Mouse (Mus musculus): ENCODE measurements around the gene Bglap. TPM values are rescaled to one million over a fixed set of nuclear protein-coding genes. Genes with fewer than 3 reads are reported as not detected.
"Not testable (repeated sequence)": the region's sequence is repeated elsewhere in the genome, so short reads cannot be mapped to it uniquely, and the experiment has no call there.

Gene Bglap
- polyA plus RNA-seq, 2 experiments: not detected

DNA sequence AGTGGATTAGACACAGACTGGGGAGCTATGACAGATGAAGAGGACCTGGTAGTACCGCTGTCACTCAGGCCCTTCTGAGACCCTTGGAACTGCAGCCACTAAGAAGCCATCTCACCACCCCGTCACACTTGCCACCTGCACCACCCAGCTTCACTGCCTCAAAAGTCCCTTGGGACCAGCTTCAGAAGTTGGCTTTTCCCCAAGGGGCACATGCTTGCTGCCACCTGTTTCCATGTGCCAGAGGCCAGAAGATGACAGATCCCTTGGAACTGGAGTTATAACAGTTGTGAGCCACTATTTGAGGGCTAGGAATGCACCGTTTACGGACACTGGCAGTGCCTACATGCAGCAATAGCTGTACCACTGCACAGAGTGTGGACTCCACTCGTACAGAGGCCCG lies 11.0 kb upstream of the Bglap start:
- no peak overlapping the region for H3K4me2 ChIP-seq (ENCODE audit: low read depth)
- H3K27me3 ChIP-seq (ENCODE audit: control insufficient read depth, insufficient read depth, low read length): no peaks in the 10 kb centered on the region
- H3K9ac ChIP-seq (replicated peaks): no peak overlapping the region
- no peaks in the 10 kb centered on the region for H3K9me3 ChIP-seq (ENCODE audit: control insufficient read depth, low read length)
- H3K4me1 ChIP-seq (replicated peaks; ENCODE audit: control insufficient read depth in 2 of 2, insufficient read depth in 2 of 2, low read length in 1 of 2): no peaks in the 10 kb centered on the region
- no peak overlapping the region for H3K4me3 ChIP-seq (ENCODE audit: insufficient read depth in 1 of 2, low read depth in 2 of 2, low read length in 2 of 2)
- ATAC-seq (ENCODE audit: insufficient read depth) (no peak), DNase-seq (ENCODE audit: low read depth in 3 of 3, low spot score in 3 of 3) (no peak)
- H3K36me3 ChIP-seq (replicated peaks; ENCODE audit: control insufficient read depth, insufficient read depth, low read depth): peaks cover 7% of the 10 kb centered on the region
- WGBS (ENCODE audit: insufficient replicate concordance): 88% methylated on average over 6 of the region's 6 CpGs
- H3K27ac ChIP-seq: no peak overlapping the region
- TF ChIP-seq EP300 (IDR thresholded peaks at IDR 0.05; ENCODE audit: low read depth) (no peak), CTCF (IDR thresholded peaks at IDR 0.05; ENCODE audit: low read depth) (no peak)

DNA sequence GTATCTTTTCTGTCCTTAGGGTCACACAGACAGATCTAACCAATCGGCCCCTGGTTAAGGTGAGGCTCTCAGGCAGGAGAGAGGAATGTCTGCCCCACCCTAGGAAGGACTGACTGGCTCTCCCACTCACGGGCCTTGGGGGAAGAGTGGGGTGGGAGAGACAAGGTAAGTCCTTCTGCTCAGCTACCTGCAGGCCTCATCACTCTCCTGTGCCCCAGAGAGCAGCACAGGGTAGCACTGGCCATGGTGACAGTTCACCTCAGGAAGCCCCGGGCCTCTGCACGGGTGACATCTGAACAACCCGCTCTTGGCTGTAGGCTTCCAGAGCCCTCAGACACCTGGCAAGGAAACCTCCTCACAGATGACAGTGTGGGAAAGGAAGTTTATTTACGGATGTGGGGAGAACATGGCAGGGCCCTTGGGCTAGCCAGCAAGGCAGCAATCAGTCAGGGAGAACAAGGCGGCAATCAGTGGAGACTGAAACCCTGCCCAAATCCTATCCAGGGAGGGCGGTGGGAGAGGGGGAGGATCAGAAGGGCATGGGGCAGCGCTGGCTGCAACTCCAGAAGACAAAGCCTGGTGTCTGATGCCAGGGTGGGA lies 9.6 kb upstream of the Bglap start:
- DNase-seq (ENCODE audit: low read depth in 3 of 3, low spot score in 3 of 3): no peak
- Histone ChIP-seq H3K4me3 (ENCODE audit: insufficient read depth in 1 of 2, low read depth in 2 of 2, low read length in 2 of 2) (no peak overlapping the region), H3K9ac (replicated peaks) (no peak overlapping the region), H3K27ac (no peak overlapping the region), H3K27me3 (ENCODE audit: control insufficient read depth, insufficient read depth, low read length) (no peaks in the 10 kb centered on the region), H3K9me3 (ENCODE audit: control insufficient read depth, low read length) (no peaks in the 10 kb centered on the region), H3K4me2 (ENCODE audit: low read depth) (no peak overlapping the region), H3K4me1 (replicated peaks; ENCODE audit: control insufficient read depth in 2 of 2, insufficient read depth in 2 of 2, low read length in 1 of 2) (no peaks in the 10 kb centered on the region), H3K36me3 (replicated peaks; ENCODE audit: control insufficient read depth, insufficient read depth, low read depth) (peaks cover 4% of the 10 kb centered on the region; the same call in 1 of the 2 replicates)
- no peak for ATAC-seq (ENCODE audit: insufficient read depth)
- TF ChIP-seq EP300 (IDR thresholded peaks at IDR 0.05; ENCODE audit: low read depth) (no peak), CTCF (IDR thresholded peaks at IDR 0.05; ENCODE audit: low read depth) (no peak)
- 86% methylated on average over 9 of the region's 9 CpGs for WGBS (ENCODE audit: insufficient replicate concordance)

DNA sequence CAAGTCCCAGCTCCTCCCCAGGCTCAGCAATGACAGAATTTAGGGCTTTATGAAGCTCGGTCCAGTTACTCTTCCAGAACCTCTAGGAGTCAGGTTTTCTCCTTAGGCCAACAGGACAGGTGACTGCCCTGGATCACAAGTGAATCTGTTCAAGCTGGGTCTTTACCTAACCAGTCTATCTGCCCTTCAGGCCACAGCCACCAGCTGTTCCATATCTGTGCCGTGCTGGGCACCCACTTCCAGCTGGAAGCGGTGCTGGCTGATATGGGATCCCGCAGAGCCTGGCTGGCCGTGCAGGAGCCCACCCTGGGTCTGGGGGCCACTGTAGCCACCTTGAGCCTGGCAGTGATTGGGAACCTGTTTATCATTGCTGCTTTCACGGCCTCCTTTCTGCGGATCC lies 1.9 kb downstream of the Bglap start:
- H3K9me3 ChIP-seq (ENCODE audit: control insufficient read depth, low read length); H3K4me1 ChIP-seq (replicated peaks; ENCODE audit: control insufficient read depth in 2 of 2, insufficient read depth in 2 of 2, low read length in 1 of 2); H3K36me3 ChIP-seq (replicated peaks; ENCODE audit: control insufficient read depth, insufficient read depth, low read depth); H3K4me2 ChIP-seq (ENCODE audit: low read depth); H3K27ac ChIP-seq; DNase-seq (ENCODE audit: low read depth in 3 of 3, low spot score in 3 of 3); H3K4me3 ChIP-seq (ENCODE audit: insufficient read depth in 1 of 2, low read depth in 2 of 2, low read length in 2 of 2); H3K9ac ChIP-seq (replicated peaks); H3K27me3 ChIP-seq (ENCODE audit: control insufficient read depth, insufficient read depth, low read length): not testable (repeated sequence)
- WGBS (ENCODE audit: insufficient replicate concordance): 14% methylated on average over 1 of the region's 7 CpGs
- 0 out of 2 replicates have a peak, but pooled peaks have one; percentile 6 for ATAC-seq (ENCODE audit: insufficient read depth)

DNA sequence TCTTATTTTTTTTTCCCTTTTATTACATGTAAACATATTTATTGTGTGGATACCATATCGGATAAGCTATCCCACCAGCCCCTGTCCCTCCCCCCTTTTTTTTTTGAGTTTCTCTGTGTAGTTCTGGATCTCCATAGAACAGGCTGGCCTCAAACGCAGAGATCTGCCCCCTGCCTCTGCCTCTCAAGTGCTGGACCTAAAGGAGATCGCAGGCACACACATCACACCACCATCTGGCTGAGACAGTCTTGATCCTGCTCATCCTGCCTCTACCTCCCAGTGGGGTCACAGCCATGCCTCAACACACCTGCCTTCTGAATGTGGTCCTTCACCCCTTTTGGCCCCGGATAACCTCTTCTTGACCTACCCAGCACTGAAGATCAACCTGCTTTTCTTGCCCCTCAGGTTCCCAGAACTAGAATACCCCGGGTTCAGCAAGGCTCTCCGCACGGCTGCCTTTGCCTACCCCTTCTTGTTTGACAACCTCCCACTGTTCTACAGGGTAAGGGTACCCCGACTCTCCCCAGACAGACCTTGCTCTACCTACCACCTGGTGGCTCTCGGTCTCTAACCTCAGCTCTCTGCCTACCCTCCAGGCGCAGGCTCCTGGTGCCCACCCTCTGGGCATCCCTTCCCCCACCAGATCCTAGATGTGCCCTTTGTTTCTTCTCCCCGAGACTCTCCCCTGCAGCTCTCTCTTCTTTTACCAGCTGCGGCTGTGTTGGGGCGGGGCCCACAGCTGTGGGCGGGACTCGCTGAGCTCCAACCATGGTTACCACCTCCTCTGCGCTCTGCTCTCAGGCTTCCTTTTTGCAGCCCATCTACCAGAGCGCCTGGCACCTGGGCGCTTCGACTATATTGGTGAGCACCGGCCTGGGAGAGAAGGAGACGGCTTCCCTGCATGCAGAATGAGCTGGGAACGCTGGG lies 2.6 kb downstream of the Bglap start:
- H3K27ac ChIP-seq; H3K9me3 ChIP-seq (ENCODE audit: control insufficient read depth, low read length); H3K4me1 ChIP-seq (replicated peaks; ENCODE audit: control insufficient read depth in 2 of 2, insufficient read depth in 2 of 2, low read length in 1 of 2); H3K36me3 ChIP-seq (replicated peaks; ENCODE audit: control insufficient read depth, insufficient read depth, low read depth); DNase-seq (ENCODE audit: low read depth in 3 of 3, low spot score in 3 of 3); H3K27me3 ChIP-seq (ENCODE audit: control insufficient read depth, insufficient read depth, low read length); H3K9ac ChIP-seq (replicated peaks); H3K4me3 ChIP-seq (ENCODE audit: insufficient read depth in 1 of 2, low read depth in 2 of 2, low read length in 2 of 2): not testable (repeated sequence)
- peak; percentile 66 for ATAC-seq (ENCODE audit: insufficient read depth)
- peak overlapping the region; percentile 29; the same call in 1 of the 2 replicates for H3K4me2 ChIP-seq (ENCODE audit: low read depth)
- WGBS (ENCODE audit: insufficient replicate concordance): 18% methylated on average over 17 of the region's 22 CpGs

DNA sequence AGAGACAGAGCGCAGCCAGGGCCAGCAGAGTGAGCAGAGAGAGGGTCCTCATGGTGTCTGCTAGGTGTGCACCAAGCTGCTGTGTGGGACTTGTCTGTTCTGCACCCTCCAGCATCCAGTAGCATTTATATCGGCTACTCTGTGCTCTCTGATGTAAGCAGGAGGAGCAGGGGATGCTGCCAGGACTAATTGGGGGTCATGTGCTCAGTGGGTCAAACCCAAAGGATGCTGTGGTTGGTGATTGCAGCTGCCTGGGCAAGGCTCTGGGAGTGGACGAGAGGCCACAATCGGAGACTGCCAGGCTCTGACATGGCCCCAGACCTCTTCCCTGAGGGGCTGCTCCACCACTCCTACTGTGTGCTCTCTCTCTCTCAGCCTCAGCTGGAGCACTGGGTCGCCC lies 5.7 kb downstream of the Bglap start, which contains the start of gene Bglap2:
Gene Bglap2, minus strand, starts transcription at position 101 of the 400 bp plus-strand sequence.
- H3K9me3 ChIP-seq (ENCODE audit: control insufficient read depth, low read length); H3K4me1 ChIP-seq (replicated peaks; ENCODE audit: control insufficient read depth in 2 of 2, insufficient read depth in 2 of 2, low read length in 1 of 2); H3K27ac ChIP-seq; H3K9ac ChIP-seq (replicated peaks); ATAC-seq (ENCODE audit: insufficient read depth); H3K4me3 ChIP-seq (ENCODE audit: insufficient read depth in 1 of 2, low read depth in 2 of 2, low read length in 2 of 2); H3K4me2 ChIP-seq (ENCODE audit: low read depth); DNase-seq (ENCODE audit: low read depth in 3 of 3, low spot score in 3 of 3); H3K36me3 ChIP-seq (replicated peaks; ENCODE audit: control insufficient read depth, insufficient read depth, low read depth); H3K27me3 ChIP-seq (ENCODE audit: control insufficient read depth, insufficient read depth, low read length): not testable (repeated sequence)
- WGBS (ENCODE audit: insufficient replicate concordance): 43% methylated on average over 4 of the region's 5 CpGs

DNA sequence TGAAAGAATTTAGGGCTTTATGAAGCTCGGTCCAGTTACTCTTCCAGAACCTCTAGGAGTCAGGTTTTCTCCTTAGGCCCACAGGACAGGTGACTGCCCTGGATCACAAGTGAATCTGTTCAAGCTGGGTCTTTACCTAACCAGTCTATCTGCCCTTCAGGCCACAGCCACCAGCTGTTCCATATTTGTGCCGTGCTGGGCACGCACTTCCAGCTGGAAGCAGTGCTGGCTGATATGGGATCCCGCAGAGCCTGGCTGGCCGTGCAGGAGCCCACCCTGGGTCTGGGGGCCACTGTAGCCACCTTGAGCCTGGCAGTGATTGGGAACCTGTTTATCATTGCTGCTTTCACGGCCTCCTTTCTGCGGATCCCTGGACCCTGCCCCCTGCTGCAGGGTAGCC lies 7.6 kb downstream of the Bglap start:
- H3K9ac ChIP-seq (replicated peaks); ATAC-seq (ENCODE audit: insufficient read depth); H3K27me3 ChIP-seq (ENCODE audit: control insufficient read depth, insufficient read depth, low read length); H3K4me2 ChIP-seq (ENCODE audit: low read depth); H3K4me3 ChIP-seq (ENCODE audit: insufficient read depth in 1 of 2, low read depth in 2 of 2, low read length in 2 of 2); H3K27ac ChIP-seq; DNase-seq (ENCODE audit: low read depth in 3 of 3, low spot score in 3 of 3); H3K9me3 ChIP-seq (ENCODE audit: control insufficient read depth, low read length); H3K36me3 ChIP-seq (replicated peaks; ENCODE audit: control insufficient read depth, insufficient read depth, low read depth); H3K4me1 ChIP-seq (replicated peaks; ENCODE audit: control insufficient read depth in 2 of 2, insufficient read depth in 2 of 2, low read length in 1 of 2): not testable (repeated sequence)
- WGBS (ENCODE audit: insufficient replicate concordance): 32% methylated on average over 5 of the region's 7 CpGs

DNA sequence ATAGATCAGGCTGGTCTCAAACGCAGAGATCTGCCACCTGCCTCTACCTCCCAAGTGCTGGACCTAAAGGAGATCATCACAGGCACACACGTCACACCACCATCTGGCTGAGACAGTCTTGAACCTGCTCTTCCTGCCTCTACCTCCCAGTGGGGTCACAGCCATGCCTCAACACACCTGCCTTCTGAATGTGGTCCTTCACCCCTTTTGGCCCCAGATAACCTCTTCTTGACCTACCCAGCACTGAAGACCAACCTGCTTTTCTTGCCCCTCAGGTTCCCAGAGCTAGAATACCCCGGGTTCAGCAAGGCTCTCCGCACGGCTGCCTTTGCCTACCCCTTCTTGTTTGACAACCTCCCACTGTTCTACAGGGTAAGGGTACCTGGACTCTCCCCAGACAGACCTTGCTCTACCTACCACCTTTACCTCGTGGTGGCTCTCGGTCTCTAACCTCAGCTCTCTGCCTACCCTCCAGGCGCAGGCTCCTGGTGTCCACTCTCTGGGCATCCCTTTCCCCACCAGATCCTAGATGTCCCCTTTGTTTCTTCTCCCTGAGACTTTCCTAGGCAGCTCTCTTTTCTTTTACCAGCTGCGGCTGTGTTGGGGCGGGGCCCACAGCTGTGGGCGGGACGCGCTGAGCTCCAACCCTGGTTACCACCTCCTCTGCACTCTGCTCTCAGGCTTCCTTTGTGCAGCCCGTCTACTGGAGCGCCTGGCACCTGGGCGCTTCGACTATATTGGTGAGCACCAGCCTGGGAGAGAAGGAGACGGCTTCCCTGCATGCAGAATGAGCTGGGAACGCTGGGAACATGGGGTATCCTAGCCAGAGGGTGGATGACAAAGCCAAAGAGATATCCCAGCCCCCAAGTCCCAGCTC lies 8.3 kb downstream of the Bglap start:
- H3K4me1 ChIP-seq (replicated peaks; ENCODE audit: control insufficient read depth in 2 of 2, insufficient read depth in 2 of 2, low read length in 1 of 2); H3K27ac ChIP-seq; H3K27me3 ChIP-seq (ENCODE audit: control insufficient read depth, insufficient read depth, low read length); H3K9me3 ChIP-seq (ENCODE audit: control insufficient read depth, low read length); H3K36me3 ChIP-seq (replicated peaks; ENCODE audit: control insufficient read depth, insufficient read depth, low read depth); H3K4me3 ChIP-seq (ENCODE audit: insufficient read depth in 1 of 2, low read depth in 2 of 2, low read length in 2 of 2); H3K9ac ChIP-seq (replicated peaks): not testable (repeated sequence)
- ATAC-seq (ENCODE audit: insufficient read depth): peak; percentile 78
- 8% methylated on average over 18 of the region's 19 CpGs for WGBS (ENCODE audit: insufficient replicate concordance)
- DNase-seq (ENCODE audit: low read depth in 3 of 3, low spot score in 3 of 3): peak in 1 of 3 experiments; percentile 27
- H3K4me2 ChIP-seq (ENCODE audit: low read depth): peak overlapping the region; percentile 22; the same call in 1 of the 2 replicates
